Mouse (Mus musculus) left cerebral cortex, adult 9 months (tissue): ENCODE results near the gene Tagln3.

Source experiments
- DNase-seq, 2 experiments: peaks; one replicate each; pipeline ENCODE4 v3.0.0; 2022; ENCODE audit warnings: low spot score in 2 of 2

Gene Tagln3

DNA sequence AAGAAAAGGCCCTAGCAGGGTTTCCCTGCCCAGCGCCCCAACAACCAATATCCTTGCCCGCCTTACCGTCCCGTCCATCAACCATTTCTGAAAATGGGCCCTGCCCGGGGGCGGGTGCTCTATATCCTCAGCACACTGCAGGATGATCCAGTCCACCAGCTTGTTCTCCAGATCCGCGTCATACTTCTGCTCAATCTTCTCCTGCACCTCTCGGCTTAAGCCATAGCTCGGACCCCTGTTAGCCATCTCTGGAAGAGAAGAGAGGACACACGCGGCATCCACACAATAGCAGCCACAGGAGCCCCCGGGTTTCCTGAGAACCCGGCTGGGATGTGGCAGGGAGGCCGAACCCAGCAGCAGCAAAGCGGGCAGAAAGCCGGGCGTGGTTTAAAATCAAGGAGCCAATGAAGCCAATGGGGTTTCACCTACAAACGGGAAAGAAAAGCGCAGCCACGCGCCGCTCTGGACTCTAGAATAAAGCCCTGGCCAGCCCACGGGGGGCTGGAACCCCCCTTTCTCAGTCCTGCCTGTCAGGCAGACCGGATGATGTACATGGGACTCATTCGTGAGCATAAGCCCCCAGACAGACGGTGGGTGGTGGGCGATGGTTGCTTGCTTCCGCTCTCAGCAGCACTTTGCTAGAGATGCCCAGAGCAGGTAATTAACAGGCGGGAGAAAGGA is at the start of gene Tagln3:
Gene Tagln3, minus strand, starts transcription at position 548 of the 681 bp plus-strand sequence.
- peak in 1 of 2 experiments; percentile 79 for DNase-seq

DNA sequence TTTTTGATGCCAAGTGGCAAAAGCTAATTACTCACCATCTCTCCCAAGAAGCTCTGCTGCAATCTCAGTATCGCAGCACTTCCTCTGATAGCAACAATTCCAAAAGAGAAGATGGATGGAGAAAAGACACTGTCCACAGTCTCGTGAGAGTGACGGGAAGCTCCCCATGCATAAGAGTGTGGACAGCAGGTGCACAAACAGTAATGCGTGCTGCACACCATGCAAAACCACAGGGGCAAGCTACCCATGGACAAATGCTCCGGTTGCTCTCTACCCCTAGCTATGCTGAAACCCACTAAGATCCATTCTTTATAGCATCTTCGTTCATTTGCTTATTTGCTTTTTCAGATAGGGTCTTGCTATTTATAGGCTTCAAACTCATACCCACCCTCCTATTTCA is 46.5 kb upstream of the Tagln3 start:
- no peak for DNase-seq

DNA sequence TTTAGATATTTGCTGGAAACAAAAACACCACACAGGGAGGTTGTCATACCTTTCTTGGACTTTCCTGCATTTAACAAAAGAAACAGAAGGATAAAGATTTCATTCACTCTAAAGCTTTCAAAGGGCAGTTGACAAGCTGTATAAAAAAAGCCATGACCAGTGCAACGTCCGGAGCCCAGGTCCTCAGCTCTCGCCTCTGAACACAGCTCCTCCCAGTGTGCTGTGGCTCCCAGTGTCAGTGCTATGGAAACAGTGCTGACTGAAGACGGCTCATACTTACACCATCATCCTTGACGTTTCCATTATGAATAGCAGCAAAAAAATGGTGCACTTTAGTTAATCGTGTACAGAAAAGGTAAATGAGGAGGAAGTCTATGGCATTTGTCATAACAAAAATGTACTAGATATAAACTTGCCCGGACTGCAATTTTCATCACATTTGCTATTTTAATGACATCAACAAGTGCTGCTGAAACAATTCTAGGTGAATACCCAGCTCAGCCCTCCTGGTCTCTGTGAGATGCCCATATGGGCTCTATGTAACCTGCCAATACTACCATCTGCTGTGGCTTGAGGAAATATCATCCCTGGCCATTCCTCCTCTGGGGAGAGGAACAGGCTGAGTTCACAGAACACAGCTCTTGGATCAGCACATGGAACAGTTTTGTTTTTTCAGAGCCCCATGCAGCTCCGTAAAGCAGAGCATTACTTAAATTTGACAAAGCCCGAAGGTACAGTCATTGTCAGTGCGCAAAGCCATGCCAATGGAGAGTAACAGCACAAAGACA is 43.6 kb upstream of the Tagln3 start:
- DNase-seq, result no peak

DNA sequence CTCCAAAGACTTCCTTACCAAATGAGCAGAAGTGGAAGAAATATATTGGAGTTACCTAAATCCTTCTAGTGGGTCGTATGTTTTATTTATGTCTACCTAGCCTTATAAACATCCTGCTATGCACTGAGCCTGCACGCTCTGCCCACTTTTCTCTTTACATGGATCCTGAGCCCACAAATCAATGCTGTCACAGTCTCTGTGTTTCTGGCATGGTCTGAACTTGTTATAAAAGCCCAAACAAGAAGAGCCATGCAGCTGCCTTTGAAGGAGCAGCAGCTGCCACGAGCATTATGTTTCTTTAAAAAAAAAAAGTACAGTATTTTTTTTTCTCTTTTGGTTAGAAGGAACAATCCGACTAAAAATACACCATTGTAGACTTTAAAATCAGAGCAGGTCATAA is 43.0 kb upstream of the Tagln3 start:
- DNase-seq, result no peak

DNA sequence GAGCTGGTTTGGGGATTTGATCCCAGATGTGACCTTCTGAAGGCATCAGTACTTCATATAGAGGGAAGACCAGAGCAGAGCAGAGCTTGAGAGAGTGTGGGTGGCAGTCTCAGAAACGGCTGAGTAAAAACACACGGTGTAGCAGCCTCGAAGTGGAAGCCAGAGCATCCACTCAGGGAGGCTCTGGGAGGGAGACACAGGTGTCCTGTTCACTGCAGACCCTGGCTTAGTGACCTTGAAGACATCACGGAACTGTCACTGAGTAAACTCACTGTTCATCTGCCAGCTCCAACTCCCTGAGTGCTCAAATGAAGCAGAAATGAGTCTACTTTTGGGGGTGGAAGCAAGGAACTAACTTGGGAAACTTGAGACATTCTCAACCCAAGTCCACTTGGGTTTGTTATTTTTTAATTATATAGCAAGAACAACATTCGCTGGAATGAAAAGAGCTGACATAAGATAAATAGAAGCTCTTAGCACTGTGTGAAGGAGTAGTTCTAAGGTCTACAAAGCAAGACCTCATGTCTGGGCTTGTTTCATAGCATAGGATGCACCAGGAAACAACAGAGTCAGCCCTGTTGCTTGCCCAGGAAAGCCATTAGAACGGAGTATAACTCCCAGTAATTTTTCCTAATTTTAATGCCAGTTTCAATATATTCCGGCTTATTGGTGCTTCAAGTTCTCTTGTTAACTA is 41.5 kb upstream of the Tagln3 start:
- DNase-seq, result no peak

DNA sequence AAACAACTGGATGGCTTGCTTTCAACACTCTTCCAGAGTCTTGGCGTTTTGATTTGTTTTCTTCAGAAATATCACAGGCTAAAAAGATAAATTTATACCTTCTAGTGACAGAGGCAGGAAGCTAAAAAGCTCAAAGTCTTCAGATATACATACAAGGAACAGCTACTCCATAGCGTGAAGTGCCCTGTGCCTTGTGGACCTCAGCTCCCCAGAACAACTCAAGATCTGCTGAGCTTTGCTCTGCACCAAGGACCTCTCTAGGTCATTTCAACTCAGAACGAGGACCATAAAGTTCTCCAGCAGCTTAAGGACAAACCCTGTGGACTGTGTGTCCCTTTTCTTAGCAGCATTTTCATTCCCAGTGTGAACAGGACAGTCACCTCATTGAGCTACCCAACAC is 40.7 kb upstream of the Tagln3 start:
- no peak for DNase-seq

DNA sequence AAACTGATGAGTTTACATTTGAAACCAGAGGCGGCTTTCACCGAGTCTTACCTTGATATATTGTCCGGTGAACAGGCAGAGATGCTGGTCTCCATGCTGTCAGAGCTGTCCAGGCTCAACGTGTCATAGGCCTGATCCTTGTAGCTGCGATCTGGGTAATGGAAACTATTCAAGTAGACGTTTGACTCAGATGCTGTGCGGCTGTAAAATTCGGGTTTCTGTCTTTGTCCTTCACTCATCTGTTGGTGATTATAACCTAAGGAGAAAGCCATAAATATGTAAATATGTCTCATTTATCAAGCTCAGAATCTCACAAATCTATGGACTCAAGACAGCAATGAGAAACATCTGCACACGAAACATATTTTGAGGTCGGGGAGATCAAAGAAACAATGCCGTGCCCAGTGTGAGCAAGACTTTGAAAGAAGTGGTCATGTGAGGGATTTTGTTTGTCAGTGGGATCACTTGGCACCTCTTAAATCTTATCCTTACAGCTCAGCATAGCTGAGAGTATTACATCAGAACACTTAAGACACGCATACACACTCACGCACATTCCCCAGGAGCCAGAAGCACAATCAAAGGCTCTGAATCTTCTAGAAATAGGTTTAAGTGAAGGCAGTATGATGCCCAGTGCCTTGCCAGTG is 38.6 kb upstream of the Tagln3 start:
- no peak for DNase-seq

DNA sequence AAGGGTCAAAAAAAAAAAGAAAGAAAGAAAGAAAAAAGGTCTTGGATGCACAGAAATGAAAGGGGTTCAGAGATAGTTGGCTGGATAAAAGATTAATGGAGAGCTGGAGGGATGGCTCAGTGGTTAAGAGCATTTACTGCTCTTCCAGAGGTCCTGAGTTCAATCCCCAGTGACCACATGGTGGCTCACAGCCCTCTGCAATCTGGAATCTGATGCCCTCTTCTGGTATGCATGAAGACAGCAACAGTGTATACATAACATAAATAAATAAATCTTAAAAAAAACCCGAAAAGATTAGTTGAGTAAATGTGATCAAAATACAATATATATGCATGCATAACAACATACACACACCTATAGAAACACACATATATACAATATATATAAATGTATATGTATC is 37.0 kb upstream of the Tagln3 start:
- no peak for DNase-seq

DNA sequence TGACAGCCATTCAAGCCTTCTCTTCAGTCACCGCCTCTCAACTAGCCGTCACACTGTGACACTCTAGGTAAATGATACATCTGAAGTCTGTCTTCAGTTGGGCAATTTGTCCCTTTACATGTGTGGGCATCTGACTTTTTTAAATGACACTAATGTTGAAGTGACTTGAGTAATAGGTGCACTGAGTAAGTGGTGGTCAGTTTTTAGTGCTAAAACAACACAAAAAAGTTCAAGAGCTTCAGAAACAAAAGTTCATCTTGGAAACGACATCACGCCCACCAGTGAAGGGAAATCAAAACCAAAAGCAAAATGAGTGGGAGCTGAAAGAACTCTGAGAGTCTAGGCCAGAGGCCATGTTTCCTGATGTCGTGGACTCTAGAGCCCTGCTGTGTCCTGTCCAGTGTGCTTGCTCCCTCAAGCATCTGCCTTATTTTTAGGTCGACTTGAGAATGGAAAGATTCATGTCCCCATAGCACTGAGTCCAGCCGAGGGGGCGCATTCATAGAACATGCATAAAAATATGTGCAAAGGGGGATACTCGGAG is 34.4 kb upstream of the Tagln3 start:
- DNase-seq, result no peak

DNA sequence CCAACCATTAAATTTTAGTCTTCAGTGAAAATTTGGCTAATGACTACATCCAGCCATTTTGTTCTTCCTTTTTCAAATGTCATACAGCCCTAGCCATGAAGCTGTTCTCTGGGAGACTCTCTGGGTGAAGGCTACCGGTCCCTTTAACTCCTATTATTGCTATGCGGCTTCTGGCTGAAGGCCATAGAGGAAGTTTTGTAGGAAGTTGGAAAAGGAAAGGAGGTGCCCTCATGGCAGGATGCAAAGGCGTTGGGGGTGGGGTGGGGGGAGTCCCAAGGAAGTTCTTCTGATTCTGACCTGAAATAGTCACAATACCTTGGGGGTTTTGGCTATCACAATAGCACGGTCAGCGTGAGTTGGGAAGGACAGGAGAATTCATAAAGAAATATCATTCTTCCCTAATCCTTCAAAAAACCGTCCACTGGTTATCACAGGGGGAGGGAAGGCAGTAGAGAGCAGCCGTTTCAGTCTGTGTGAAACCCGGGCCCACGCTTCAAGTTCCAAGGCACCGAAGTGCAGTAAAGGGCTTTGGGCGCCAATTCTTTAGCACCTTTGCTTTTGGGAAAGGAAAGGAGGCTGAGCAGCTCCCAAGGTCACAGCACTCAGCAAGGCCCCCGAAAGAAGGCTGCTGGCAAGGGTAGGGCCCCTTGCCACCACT is 33.1 kb upstream of the Tagln3 start:
- no peak for DNase-seq

DNA sequence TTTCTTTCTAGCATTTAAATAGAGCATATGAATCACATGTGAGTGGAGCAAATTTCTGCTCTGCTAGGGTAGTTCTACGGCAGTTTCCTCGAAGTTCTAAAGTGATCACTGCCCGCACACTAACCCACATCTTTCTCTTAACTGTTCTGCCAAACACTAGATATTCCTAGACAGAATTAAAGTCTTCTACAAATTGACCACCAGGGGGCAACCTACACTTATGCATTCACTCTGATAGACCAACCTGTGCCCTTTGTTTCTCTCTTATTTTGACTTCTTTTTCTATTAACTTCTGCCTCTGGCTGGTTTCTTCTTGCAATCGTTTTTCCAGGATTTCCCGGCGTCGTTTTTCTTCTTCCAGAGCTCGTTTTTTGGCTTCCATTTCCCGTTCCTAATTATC is 32.4 kb upstream of the Tagln3 start:
- DNase-seq, result peak in 1 of 2 experiments; percentile 67

DNA sequence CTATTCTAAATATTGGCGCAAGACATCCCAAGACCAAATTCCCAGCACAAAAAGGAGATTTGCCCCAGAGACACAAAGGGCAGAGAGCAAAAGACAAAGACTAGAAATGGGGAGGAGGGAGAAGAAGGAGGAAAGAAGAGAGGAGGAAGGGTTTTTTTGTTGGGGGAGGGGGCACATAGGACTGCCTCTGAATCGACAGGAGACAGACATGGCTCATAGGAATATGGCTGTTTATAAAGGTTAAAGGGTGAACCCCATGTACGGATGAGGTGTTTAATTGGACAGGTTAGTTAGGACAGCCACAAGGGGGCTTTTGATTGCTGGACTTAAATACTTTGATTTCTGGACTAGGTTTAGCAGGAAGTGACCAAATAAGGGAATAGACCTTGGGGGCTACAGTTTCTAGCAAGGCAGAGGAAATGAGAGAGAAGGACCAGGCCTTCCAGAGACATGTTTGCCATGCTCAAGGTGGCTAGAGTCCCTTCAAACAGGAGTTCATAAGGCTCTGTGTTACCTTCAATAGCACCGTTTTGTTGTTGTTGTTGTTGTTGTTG is 19.3 kb upstream of the Tagln3 start:
- DNase-seq, result no peak

DNA sequence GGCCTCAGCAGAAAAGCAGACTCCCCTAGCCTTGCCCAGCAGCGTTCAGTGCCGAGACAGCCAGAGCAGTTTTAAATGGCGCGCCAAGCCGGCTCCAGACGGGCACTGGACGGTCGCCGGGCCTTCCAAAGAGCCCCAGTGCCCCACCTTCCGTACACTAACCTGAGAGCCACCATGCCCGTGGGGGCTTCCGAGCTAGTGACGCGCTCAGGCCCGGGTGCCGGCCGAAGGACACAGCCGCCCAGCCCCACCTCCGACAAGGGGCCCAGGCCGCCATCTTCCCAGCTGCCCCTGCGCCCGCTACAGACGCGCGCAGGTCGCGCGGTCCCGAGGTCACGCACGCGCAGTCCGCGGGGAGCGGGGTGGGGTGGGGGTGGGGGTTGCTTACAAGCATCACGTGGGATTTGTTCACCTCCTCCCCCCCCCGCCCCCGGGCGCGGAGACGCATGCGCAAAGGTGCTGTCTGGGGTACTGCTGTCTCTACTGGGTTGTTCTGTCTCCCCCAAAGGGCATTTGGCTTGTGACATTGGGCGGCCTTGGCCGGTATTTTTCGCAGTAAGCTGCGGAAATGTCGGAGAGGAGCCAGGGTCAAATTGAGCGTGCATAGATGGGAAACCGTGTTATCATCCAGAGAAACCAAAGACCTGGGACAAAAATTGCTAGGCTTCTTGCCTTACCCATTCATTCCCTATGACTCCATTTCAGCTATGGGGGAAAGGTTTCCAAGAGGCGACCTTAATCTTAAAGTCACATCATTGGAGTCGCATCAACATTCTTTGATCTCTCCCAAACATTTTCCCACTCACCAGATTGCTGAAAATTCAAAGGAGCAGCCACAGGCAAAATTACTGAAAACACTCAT is 18.4 kb upstream of the Tagln3 start, which contains the start of gene Abhd10:
Gene Abhd10, minus strand, starts transcription at position 341 of the 862 bp plus-strand sequence.
- peak; percentile 84 to 95 for DNase-seq

DNA sequence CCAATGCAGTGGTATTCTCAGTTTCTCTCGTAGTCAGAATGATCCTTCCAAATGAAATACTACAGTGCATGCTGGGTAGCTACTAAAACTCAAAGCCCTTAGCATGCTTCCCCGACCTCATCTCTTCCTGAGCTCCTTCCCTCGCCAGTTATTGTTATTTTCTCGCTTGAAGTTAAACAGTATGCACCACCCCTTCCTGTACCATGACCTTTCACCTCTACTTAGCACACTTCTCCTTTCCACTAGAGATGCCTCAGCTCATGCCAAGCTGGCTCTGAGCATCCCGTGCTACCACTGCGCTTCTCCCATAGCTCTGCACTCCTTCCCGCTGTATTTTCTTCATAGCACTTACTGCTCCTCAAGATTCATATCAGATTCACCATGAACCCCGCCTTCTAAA is 13.5 kb upstream of the Tagln3 start:
- no peak for DNase-seq

DNA sequence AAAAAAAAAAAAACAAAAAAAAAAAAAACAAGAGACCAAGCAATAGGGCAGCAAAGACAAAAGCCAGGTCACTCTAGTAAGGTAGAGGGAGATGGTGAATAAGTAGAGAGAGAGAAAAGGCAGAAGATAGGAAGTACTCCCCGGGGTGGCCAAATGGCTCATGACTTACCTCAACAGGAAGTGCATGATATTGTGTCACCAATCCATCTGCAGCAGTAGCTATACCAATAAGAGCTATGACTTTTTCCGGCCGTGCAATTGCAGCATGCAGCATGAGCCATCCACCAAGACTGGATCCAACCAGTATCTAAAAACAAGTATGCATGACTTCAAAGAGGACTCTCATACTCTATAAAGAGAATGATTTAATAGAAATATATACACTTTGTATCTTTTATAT is 12.3 kb upstream of the Tagln3 start:
- DNase-seq, result no peak

DNA sequence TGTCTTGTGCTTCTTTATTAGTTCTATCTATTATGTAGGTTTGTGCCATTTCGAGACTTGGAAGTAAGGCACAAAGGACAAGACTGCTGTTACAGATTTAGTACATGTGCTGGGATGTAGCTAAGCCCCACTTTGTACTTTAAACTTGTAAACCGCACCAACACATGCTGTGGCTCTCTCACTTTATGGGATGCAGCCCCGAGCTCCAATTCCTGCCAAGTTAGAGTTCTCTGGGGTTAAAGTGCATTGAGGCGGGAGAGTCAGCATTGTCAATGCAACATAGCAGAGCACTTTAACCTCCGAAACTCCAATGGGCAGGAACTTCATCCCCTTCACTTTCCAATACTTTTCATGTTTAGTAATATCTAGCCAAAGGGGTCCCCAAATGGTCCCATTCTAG is 4.8 kb upstream of the Tagln3 start:
- no peak for DNase-seq

DNA sequence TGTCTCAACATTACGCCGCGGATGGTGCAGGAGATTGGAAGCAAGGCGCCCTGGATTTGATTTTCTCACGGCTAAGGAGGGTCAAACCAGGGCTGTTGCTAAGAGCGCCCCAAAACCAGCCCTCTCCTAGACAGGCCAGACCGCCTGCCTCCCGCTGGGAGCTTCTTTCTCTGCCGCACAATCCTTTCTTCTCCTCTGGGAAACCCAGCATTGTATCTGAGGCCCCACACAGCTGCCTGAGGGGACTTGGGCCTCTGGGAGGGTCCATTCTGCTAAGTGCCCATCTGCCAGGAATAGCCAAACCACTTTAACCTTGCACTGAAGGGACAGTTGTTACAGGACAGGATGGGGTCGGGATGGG is 314 bp upstream of the Tagln3 start:
- peak in 1 of 2 experiments; percentile 60 for DNase-seq

DNA sequence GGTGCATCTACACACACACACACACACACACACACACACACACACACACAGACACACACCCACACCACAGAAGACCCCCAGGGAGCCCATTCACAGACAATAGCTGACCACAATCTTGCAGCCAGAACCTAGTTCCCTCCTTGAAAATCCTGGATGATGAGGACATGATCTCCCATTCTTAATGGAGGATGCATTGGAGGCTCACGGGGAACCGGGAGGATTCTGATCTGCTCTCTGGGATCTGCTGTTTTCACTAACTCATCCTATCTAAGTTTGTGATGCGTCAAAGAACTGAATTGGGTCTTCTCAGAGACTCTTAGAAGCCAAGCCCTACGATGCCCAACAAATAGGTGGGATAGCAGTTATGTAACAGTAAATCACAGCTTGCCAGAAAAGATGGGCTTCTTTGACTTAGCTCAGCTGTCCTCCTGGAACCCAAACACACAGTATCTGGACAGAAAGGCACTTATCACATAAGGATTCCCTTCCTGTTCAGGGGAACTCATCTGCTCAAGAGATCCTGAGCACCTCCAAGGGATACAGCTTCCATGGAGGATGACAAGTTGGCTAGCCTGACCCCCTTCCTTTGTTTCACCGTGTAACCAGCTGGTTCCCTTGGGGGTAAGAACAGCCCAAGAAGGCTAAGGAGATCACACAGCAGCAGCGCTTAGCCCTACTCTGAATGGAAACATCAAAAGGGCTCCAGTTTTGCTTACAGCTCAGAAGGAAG is 1.1 kb downstream of the Tagln3 start:
- peak in 1 of 2 experiments; percentile 47 for DNase-seq

DNA sequence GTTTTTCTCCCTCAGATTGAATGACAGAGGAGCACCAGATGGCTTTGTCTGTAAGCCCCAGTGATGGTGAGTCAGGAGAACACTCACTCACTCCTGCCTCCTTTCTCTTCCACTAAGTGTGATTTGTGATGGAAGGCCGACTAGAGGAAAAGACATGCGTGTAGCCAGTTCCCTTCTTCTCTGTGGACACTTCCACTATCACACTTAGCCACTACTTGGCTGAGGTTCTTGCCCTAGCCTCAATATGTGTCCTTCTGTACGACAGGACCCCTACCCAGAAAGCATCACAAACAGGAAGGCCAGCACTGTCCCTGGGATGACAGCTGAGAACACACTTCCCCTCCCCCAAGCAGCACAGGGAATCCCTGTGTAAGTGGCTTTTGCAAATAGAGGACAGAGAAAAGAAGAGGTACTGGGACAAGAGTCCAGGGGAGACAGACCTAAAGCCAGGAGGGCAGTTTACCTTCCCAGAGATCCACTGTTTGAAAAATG is 1.9 kb downstream of the Tagln3 start:
- DNase-seq, result peak in 1 of 2 experiments; percentile 49
